Mouse (Mus musculus) heart, embryonic 10.5 days (tissue): ENCODE measurements around the gene Cdh22. TPM values are rescaled to one million over a fixed set of nuclear protein-coding genes. Genes with fewer than 3 reads are reported as not detected.

Experiments
- DNase-seq: peaks from one replicate; pipeline ENCODE4 v3.0.0-alpha.2; 2017; ENCODE audit warnings: low spot score
- H3K27ac ChIP-seq: fragments of 300-500 bp; sonication (generic); 2 replicates; pipeline ENCODE4 v1.5.1; 2016; ENCODE audit warnings: mild to moderate bottlenecking
- H3K27me3 ChIP-seq: fragments of 300-500 bp; sonication (generic); 2 replicates; pipeline ENCODE4 v1.6.1; 2016; ENCODE audit warnings: mild to moderate bottlenecking; ENCODE audit not compliant: poor library complexity, insufficient read depth, severe bottlenecking
- H3K36me3 ChIP-seq: fragments of 300-500 bp; sonication (generic); 2 replicates; pipeline ENCODE4 v1.6.1; 2016; ENCODE audit warnings: mild to moderate bottlenecking, moderate library complexity
- H3K4me1 ChIP-seq: fragments of 300-500 bp; sonication (generic); 2 replicates; pipeline ENCODE4 v1.6.1; 2016; ENCODE audit warnings: mild to moderate bottlenecking
- H3K4me3 ChIP-seq: fragments of 300-500 bp; sonication (generic); 2 replicates; pipeline ENCODE4 v1.5.1; 2016; ENCODE audit warnings: mild to moderate bottlenecking, moderate library complexity
- H3K9me3 ChIP-seq: fragments of 300-500 bp; sonication (generic); 2 replicates; pipeline ENCODE4 v1.6.1; 2016; ENCODE audit warnings: mild to moderate bottlenecking, moderate library complexity
- WGBS: fragments of 180-500 bp; shearing (Covaris S2); methylation state at CpG from one replicate; pipeline ENCODE4 v1.1.7; 2016; 5-methylcytosine and 5-hydroxymethylcytosine counted together
- polyA plus RNA-seq: library from polyadenylated mRNA; unstranded; fragments of >200 nt; fragmentation: Nextera tagmentation; extraction: Ambion mirVana; gene quantifications from 2 replicates; pipeline ENCODE4 v1.2.1, GENCODE M21; 2016

Cdh22 gene
- polyA plus RNA-seq, 1 experiment from 2014 or later, result 0.04 TPM

DNA sequence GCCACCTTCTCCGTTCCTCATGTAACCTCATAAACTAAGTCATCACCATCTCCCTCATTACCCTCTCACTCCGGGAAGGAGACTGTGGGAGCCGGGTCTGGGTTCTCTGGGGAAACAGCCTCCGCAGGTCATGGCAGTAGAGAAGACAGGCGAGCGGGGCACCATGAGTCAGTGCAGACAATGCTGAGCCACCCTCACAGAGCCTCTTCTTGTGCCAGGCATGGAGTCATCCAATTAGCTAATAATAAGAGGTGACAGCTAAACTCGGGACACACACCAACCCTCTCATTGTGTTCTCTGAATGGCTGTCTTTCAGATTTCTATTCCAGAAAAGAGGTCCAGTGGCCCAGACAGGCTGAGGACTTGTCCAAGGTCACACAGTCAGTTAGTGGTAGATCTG is 43.2 kb downstream of the Cdh22 start:
- Histone ChIP-seq H3K27ac (no peak overlapping the region), H3K4me1 (peaks cover 11% of the 10 kb centered on the region; the same call in 1 of the 2 replicates), H3K27me3 (peaks cover 83% of the 10 kb centered on the region), H3K4me3 (no peak overlapping the region), H3K36me3 (no peaks in the 10 kb centered on the region), H3K9me3 (no peaks in the 10 kb centered on the region)
- 78% methylated on average over 7 of the region's 7 CpGs for WGBS
- no peak for DNase-seq

DNA sequence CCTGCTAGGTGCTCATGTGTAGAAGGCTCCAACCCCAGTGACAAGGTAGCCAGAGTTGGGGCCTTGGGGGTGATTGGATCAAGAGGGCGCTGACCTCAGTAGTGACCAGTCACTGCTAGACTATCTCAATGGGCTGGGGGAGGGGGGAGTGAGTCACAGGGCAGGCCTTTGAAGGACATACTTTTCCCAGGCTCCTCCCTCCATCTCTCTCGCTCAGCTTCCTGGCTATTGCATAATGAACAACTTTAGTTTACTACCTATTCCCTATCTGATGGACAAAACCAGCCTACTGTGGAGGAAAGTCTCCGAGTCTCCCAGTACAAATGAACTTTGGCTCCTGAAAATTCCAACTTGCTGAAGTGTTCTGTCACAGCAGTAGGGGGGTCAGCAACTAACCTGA is 45.1 kb downstream of the Cdh22 start:
- no peak for DNase-seq
- Histone ChIP-seq H3K4me1 (no peaks in the 10 kb centered on the region), H3K27ac (no peak overlapping the region), H3K9me3 (no peaks in the 10 kb centered on the region), H3K4me3 (no peak overlapping the region), H3K36me3 (no peaks in the 10 kb centered on the region), H3K27me3 (peaks cover 83% of the 10 kb centered on the region)
- 53% methylated on average over 3 of the region's 3 CpGs for WGBS

DNA sequence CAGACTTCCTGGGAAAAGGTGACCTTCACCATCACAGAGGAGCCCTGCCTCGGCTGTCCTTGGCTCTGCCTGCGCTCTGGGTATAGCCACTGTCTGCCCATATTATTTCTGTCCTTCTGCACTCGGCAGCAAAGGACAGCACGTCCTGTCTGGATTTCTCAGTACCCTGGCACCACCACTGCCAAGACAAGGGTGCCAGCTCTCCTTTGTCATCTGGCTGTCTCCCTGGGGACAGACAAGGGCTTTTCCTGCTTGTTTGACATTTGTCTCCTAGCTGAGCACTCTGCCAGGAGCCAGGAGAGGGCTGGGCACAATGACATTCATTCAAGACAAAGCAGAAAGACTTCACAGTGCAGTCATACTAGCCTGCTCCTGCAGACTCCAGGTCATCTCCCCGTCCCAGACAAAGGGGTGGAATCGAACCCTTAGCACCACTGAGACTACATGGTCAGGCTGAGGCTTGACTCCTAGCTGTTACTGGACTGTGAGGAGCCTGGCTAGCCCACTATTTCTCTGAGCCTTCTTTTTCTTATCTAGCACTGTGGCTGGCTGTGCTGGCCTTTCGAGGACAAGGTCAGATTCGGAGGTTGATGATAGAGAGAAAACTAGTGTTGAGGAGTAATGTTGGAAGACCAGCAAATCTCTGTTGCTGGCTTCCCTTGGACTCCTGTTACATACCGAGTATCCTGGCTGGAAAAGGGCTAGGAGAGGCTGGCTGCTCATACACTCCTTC is 46.8 kb downstream of the Cdh22 start:
- 68% methylated on average over 9 of the region's 9 CpGs for WGBS
- DNase-seq, result no peak
- H3K4me3 ChIP-seq, result no peak overlapping the region
- no peak overlapping the region for H3K27ac ChIP-seq
- H3K27me3 ChIP-seq, result peaks cover 83% of the 10 kb centered on the region
- no peaks in the 10 kb centered on the region for H3K9me3 ChIP-seq
- peaks cover 12% of the 10 kb centered on the region for H3K4me1 ChIP-seq
- H3K36me3 ChIP-seq, result no peaks in the 10 kb centered on the region

DNA sequence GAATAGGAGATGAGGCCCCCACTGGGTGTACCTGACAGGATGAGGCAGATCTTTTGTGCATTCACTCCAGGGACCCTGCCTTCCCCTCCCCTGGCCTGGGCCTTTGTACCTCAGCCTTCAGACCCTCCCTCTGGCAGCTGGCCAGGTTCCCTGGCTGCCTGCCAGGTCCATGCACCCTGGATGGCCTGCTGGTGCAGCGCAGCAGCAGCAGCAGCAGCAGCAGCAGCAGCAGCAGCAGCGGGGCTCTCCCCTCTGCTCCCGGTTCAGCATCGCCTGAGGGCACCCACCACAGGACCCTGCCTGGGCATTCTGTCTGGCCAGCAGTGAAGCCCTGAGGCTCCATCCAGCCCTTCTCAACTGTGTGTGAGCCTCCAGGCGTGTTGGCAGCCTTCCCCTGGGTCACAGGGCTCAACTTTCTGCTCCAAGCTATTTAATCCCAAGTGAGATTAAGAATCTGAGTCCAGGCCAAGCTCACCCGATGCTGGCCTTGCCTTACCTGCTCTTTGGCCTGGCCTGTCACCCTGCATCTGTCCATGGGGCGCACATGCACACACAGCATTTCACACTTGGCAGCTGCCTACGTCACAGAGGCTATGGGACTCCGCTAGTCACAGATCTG is 50.5 kb downstream of the Cdh22 start:
- Histone ChIP-seq H3K9me3 (no peaks in the 10 kb centered on the region), H3K4me3 (no peak overlapping the region), H3K36me3 (no peaks in the 10 kb centered on the region), H3K27me3 (peaks cover 100% of the 10 kb centered on the region), H3K4me1 (peaks cover 21% of the 10 kb centered on the region), H3K27ac (no peak overlapping the region)
- DNase-seq, result no peak
- 43% methylated on average over 9 of the region's 9 CpGs for WGBS

DNA sequence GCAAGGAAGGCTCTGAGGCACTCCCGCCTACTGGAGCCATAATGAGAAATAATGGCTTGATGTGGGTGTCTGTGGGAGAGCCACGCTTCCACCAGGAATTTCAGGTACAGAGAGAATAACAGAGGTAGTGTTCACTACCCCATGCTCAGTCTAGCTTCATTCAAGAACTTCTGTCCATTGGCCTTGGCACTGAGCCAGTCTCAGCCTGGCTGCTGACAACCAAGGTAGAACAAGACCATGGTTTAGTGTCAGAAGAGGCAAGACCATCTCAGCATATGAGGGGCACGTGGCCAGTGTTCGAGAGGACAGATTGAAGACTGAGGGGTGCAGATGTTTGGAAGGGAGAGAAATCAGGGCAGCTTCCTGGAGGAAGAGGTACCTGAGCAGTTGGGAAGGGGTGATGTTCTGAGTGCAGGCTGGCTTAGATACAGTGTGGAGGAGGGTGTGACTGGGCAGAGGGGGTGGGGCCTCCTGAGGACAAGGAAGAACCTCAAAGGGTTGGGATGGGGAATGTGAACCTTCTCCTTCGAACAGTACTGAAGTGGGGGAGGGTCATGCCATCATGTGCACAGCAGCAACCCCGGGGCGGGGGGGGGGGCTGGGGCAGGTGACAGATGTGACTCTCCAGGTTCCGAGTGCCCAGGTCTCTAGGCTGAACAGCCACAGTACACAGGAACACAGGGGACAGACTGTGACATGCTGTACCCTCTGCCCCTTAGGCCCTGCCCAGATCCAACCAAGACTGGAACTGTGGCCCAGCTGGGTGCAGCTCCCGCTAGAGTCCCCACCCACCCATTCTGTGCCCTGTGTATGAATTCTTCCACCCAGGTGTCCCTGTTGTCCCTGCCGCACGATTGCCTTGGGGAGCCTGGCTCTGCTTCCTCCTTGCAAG is 52.3 kb downstream of the Cdh22 start:
- H3K36me3 ChIP-seq, result no peaks in the 10 kb centered on the region
- 58% methylated on average over 11 of the region's 11 CpGs for WGBS
- H3K27me3 ChIP-seq, result peaks cover 100% of the 10 kb centered on the region
- H3K4me1 ChIP-seq, result peaks cover 21% of the 10 kb centered on the region
- no peaks in the 10 kb centered on the region for H3K9me3 ChIP-seq
- H3K4me3 ChIP-seq, result no peak overlapping the region
- no peak overlapping the region for H3K27ac ChIP-seq
- no peak for DNase-seq

DNA sequence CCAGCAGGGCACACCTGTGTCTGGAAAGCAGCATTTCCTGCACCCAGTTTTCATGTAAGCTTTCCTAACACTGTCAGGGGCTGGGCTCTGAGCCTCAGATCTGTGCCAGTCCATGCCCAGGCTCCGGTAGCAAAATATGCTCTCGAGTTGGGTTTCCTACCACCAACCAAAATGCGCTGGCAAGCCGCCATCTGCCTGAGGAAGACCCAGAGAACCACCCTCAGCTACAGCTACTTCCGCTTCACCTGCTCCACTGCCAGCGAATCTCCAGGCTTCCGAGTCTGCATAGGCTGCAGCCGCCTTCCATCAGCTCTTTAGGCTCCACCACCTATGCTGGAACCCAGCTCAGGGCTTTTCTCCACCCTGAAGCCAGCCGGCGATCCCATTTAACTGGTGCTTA is 55.4 kb downstream of the Cdh22 start:
- WGBS, result 50% methylated on average over 10 of the region's 10 CpGs
- H3K27ac ChIP-seq, result no peak overlapping the region
- no peaks in the 10 kb centered on the region for H3K9me3 ChIP-seq
- peaks cover 100% of the 10 kb centered on the region for H3K27me3 ChIP-seq
- peaks cover 23% of the 10 kb centered on the region for H3K4me1 ChIP-seq
- no peaks in the 10 kb centered on the region for H3K36me3 ChIP-seq
- no peak for DNase-seq
- H3K4me3 ChIP-seq, result no peak overlapping the region

DNA sequence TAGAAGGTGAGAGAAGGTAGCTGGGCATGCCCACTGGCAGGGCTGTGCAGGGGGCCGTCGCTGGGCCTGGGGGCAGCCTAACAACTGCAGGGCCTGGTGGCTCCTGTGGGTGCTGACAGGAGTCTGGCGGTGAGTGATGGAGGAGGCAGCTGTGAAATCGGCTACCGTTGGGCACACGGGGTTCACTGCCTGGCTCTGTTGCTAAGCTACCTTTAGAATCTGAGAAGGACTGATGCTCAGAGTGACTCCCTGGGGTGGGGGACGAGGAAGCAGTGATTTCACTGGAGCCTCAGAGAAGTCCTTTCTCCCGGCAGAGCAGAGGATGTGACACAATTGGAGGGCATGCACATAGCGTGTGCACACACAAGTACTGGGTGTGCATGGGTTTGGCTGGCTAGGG is 57.7 kb downstream of the Cdh22 start:
- peaks cover 97% of the 10 kb centered on the region for H3K27me3 ChIP-seq
- no peak for DNase-seq
- peaks cover 9% of the 10 kb centered on the region for H3K4me1 ChIP-seq
- no peaks in the 10 kb centered on the region for H3K9me3 ChIP-seq
- no peaks in the 10 kb centered on the region for H3K36me3 ChIP-seq
- no peak overlapping the region for H3K27ac ChIP-seq
- no peak overlapping the region for H3K4me3 ChIP-seq
- 24% methylated on average over 9 of the region's 9 CpGs for WGBS

DNA sequence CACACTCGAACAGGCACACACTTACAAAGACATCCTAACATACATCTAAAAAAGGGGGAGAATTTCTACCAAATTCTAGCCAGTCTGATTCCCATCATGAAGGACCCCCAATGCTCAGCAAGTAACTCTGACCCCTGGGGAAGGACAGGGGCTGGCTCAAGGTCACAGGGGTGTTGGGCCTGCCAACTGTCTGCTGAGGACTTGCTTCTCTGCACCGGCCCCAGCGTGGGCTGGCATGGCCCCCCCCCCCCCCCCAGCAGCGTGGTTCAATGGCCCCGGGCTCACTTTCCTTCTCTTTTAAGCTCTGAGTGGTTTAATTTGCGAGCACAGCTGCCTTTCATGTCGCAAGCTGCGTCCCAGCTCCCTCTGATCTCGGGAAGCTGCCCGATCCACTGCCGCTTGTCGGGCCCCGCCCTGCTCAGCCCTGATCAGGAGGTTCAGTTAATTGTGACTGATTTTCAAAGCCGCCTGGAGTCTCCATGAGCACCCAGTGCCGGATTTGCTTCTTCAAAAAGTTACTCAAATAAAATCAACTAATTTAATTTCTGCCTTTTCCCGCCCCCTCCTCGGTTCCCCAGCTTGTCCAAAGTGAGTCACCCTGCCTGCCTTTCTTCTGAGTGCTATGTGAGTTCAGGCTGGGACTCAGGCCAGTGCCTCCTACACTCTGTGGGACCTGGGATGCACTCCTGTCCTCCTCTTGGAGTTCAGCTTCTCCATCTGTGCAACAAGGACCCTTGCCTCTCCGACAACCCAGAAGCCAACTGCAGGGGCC is 67.8 kb downstream of the Cdh22 start:
- DNase-seq, result no peak
- Histone ChIP-seq H3K27ac (no peak overlapping the region), H3K4me3 (no peak overlapping the region), H3K27me3 (peaks cover 99% of the 10 kb centered on the region), H3K4me1 (no peaks in the 10 kb centered on the region), H3K36me3 (no peaks in the 10 kb centered on the region), H3K9me3 (no peaks in the 10 kb centered on the region)
- WGBS, result 14% methylated on average over 18 of the region's 18 CpGs

DNA sequence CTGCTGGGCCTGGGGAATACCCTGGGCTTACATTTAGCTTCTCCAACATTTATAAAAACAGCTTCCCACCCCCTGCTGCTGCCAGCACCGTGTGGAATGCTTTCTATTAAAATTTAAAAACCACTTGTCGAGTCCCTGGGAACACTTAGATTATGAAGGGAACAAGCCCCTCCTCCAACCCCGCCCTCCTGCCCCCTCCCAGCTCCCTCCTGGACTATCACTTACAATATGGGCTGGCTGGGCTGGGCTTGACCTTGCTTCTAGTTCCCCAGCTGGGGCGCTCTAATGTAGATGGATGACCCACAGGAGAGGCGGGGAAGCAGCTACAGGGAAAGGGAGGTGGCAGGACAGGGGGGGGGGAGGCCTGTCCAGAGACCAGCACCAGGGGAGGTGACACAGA is 72.4 kb downstream of the Cdh22 start:
- no peaks in the 10 kb centered on the region for H3K36me3 ChIP-seq
- H3K27me3 ChIP-seq, result peaks cover 89% of the 10 kb centered on the region
- H3K27ac ChIP-seq, result no peak overlapping the region
- 3% methylated on average over 5 of the region's 5 CpGs for WGBS
- DNase-seq, result no peak
- H3K9me3 ChIP-seq, result no peaks in the 10 kb centered on the region
- no peaks in the 10 kb centered on the region for H3K4me1 ChIP-seq
- H3K4me3 ChIP-seq, result no peak overlapping the region

DNA sequence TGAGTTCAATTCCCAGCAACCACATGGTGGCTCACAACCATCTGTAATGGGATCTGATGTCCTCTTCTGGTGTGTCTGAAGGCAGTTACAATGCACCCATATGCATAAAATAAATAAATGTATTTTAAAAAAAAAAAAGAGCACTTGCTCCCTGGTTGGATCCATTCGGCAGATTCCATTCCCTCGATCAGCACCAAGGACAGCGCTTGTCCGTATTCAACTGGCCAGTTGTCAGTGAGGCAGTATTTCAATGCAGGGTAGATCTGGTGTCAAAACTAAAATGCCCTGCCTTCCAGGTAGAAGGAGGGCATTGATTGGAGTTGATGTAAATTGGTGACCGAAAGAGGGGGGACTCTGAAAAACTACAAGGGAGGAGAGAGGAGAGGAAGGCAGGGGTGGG is 74.2 kb downstream of the Cdh22 start:
- Histone ChIP-seq H3K27ac (no peak overlapping the region), H3K27me3 (peaks cover 86% of the 10 kb centered on the region), H3K36me3 (no peaks in the 10 kb centered on the region), H3K4me3 (no peak overlapping the region), H3K4me1 (no peaks in the 10 kb centered on the region), H3K9me3 (no peaks in the 10 kb centered on the region)
- no peak for DNase-seq
- WGBS, result 15% methylated on average over 5 of the region's 5 CpGs

DNA sequence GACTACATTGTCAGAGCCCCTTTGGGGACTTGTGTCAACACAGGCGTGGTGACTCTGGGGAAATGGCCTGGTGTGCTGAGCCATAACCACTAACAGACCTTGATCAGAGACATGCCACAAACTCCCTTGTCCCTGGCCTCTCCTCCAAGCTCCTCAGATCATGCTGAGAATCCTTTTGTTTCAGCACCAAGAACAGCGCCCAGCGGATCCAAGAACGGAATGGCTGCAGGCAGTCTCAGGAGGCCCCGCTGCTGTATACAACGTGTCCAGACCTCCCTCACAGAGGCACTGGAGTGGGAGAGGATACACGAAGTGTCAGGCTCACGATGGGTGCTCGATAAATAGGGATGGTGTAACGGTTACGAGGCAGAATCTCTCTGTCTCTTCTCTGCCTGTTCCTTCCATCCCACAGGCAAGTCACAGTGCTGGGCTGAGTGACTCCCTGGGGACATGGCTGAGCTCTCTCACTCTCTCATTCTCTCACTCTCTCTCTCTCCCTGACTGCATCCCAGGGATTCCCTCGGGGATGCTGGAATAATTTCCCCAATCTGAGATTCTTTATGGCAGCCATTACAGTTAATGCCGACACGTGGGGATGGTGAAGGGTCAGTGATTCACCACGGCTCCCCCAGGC is 75.5 kb downstream of the Cdh22 start:
- H3K36me3 ChIP-seq, result no peaks in the 10 kb centered on the region
- WGBS, result 17% methylated on average over 15 of the region's 15 CpGs
- H3K27me3 ChIP-seq, result peaks cover 83% of the 10 kb centered on the region
- peak; percentile 87 for DNase-seq
- H3K9me3 ChIP-seq, result no peaks in the 10 kb centered on the region
- no peak overlapping the region for H3K4me3 ChIP-seq
- H3K27ac ChIP-seq, result no peak overlapping the region
- no peaks in the 10 kb centered on the region for H3K4me1 ChIP-seq

DNA sequence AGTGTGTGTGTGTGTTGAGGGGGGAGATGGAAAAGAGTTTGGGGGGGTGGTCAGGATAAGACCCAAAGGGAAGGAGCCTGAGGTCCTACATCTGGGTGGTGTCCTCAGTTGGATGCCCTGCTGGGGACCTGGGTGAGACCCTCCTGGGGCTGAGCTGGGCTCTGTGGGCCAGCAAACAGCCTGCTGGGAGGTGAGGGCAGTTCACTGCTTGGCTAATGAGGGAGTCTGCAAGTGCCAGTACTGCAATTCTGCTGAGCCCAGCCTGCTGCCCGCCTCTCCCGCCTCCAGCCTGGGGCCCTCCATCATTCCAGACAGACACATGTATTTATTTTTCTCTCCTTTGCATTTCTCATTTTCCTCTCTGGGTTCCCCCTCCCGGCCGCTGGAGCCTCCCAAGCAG is 76.3 kb downstream of the Cdh22 start:
- WGBS, result 60% methylated on average over 4 of the region's 4 CpGs
- H3K27me3 ChIP-seq, result peaks cover 83% of the 10 kb centered on the region

More for the DNA sequence above, 76.3 kb downstream of the Cdh22 start:
- Histone ChIP-seq H3K36me3 (no peaks in the 10 kb centered on the region), H3K9me3 (no peaks in the 10 kb centered on the region), H3K27ac (no peak overlapping the region), H3K4me1 (peaks cover 2% of the 10 kb centered on the region; the same call in 1 of the 2 replicates), H3K4me3 (no peak overlapping the region)
- no peak for DNase-seq
